Mouse (Mus musculus) neural tube, embryonic 13.5 days (tissue): ENCODE results near the gene Wnt11. TPM values are rescaled to one million over a fixed set of nuclear protein-coding genes. Genes with fewer than 3 reads are reported as not detected.

ENCODE experiments used
- ATAC-seq: fragments of 200-750 bp; cut with Nextera tagmentation; 2 replicates; pipeline ENCODE4 v1.8.0; 2017; ENCODE audit warnings: low read depth, mild to moderate bottlenecking, moderate TSS enrichment, moderate library complexity
- H3K27ac ChIP-seq: fragments of 300-500 bp; sonication (generic); replicated peaks from 2 replicates; pipeline ENCODE4 v1.5.1; 2015; ENCODE audit warnings: moderate library complexity, mild to moderate bottlenecking, inconsistent platforms
- H3K27me3 ChIP-seq: fragments of 300-500 bp; sonication (generic); 2 replicates; pipeline ENCODE4 v1.6.1; 2015; ENCODE audit warnings: mild to moderate bottlenecking, inconsistent platforms
- H3K36me3 ChIP-seq: fragments of 300-500 bp; sonication (generic); 2 replicates; pipeline ENCODE4 v1.6.1; 2015; ENCODE audit warnings: mild to moderate bottlenecking, inconsistent platforms
- H3K4me1 ChIP-seq: fragments of 300-500 bp; sonication (generic); replicated peaks from 2 replicates; pipeline ENCODE4 v1.6.1; 2015; ENCODE audit warnings: inconsistent platforms
- H3K4me2 ChIP-seq: fragments of 300-500 bp; sonication (generic); 2 replicates; pipeline ENCODE4 v1.6.1; 2015; ENCODE audit warnings: inconsistent platforms, mild to moderate bottlenecking, moderate library complexity
- H3K4me3 ChIP-seq: fragments of 300-500 bp; sonication (generic); 2 replicates; pipeline ENCODE4 v1.5.1; 2015; ENCODE audit warnings: mild to moderate bottlenecking, inconsistent platforms
- H3K9ac ChIP-seq: fragments of 300-500 bp; sonication (generic); 2 replicates; pipeline ENCODE4 v1.6.1; 2015; ENCODE audit warnings: moderate library complexity, mild to moderate bottlenecking, inconsistent platforms
- H3K9me3 ChIP-seq: fragments of 300-500 bp; sonication (generic); 2 replicates; pipeline ENCODE4 v1.6.1; 2016; ENCODE audit warnings: inconsistent platforms
- WGBS: fragments of 180-500 bp; shearing (Covaris S2); methylation state at CpG from one replicate; pipeline ENCODE4 v1.1.7; 2015; 5-methylcytosine and 5-hydroxymethylcytosine counted together
- polyA plus RNA-seq: library from polyadenylated mRNA; unstranded; fragments of >200 nt; fragmentation: Nextera tagmentation; extraction: Ambion mirVana; gene quantifications from 2 replicates; pipeline ENCODE4 v1.2.1, GENCODE M21; 2015

The Wnt11 gene
- polyA plus RNA-seq, 1 experiment from 2014 or later = 2.3 TPM

- Histone ChIP-seq H3K4me1 (peaks cover 16% of the 10 kb centered on the region), H3K27me3 (peaks cover 5% of the 10 kb centered on the region; the same call in 1 of the 2 replicates), H3K27ac (no peak overlapping the region), H3K4me2 (no peak overlapping the region), H3K9me3 (no peaks in the 10 kb centered on the region), H3K36me3 (no peaks in the 10 kb centered on the region), H3K9ac (no peak overlapping the region), H3K4me3 (no peak overlapping the region)
- no peak for ATAC-seq
- 88% methylated on average over 9 of the region's 9 CpGs for WGBS
Measured at GRCm38 (mm10) chr7:98803181-98803580, 31.7 kb upstream of the Wnt11 start.

GRCm38 (mm10) chr7:98804841-98805772 is 29.8 kb upstream of the Wnt11 start:
- Histone ChIP-seq H3K9me3 (no peaks in the 10 kb centered on the region), H3K4me2 (no peak overlapping the region), H3K4me3 (no peak overlapping the region), H3K36me3 (no peaks in the 10 kb centered on the region), H3K9ac (no peak overlapping the region), H3K27me3 (peaks cover 5% of the 10 kb centered on the region; the same call in 1 of the 2 replicates), H3K27ac (no peak overlapping the region), H3K4me1 (peaks cover 15% of the 10 kb centered on the region)
- ATAC-seq = no peak
- WGBS = 53% methylated on average over 12 of the region's 12 CpGs

GRCm38 (mm10) chr7:98806961-98807360 is 28.0 kb upstream of the Wnt11 start:
- H3K27me3 ChIP-seq = peaks cover 5% of the 10 kb centered on the region; the same call in 1 of the 2 replicates
- no peak overlapping the region for H3K27ac ChIP-seq
- no peaks in the 10 kb centered on the region for H3K9me3 ChIP-seq
- ATAC-seq = no peak
- no peak overlapping the region for H3K9ac ChIP-seq
- H3K36me3 ChIP-seq = no peaks in the 10 kb centered on the region
- no peak overlapping the region for H3K4me2 ChIP-seq
- no peak overlapping the region for H3K4me3 ChIP-seq
- peaks cover 10% of the 10 kb centered on the region for H3K4me1 ChIP-seq
- 86% methylated on average over 3 of the region's 3 CpGs for WGBS

DNA sequence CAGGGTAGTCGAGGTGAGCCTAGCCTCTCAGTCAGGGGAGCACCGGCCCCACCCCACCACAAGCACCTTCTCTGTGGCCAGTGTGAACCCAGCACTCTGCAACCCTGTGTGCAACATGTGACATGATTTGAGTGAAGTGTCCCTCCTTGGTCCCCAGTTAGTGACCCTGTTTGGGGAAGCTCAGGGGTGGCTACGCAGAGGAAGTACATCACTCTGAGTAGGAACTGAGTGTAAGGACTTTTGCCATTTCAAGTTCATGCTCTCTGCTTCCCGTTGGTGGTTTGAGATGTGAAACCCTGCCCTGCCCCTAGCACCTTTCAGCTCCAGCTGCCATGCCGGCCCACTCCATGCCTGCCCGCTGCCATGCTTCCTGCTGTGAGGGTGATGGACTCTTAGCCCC is 25.5 kb upstream of the Wnt11 start:
- no peak overlapping the region for H3K27ac ChIP-seq
- 85% methylated on average over 6 of the region's 6 CpGs for WGBS
- peaks cover 13% of the 10 kb centered on the region for H3K4me1 ChIP-seq

GRCm38 (mm10) chr7:98810619-98811018 is 24.3 kb upstream of the Wnt11 start:
- H3K4me3 ChIP-seq = no peak overlapping the region
- WGBS = 96% methylated on average over 2 of the region's 2 CpGs
- ATAC-seq = no peak
- no peaks in the 10 kb centered on the region for H3K36me3 ChIP-seq
- H3K4me2 ChIP-seq = no peak overlapping the region
- H3K4me1 ChIP-seq = peaks cover 9% of the 10 kb centered on the region
- H3K27me3 ChIP-seq = peaks cover 15% of the 10 kb centered on the region
- no peaks in the 10 kb centered on the region for H3K9me3 ChIP-seq
- H3K27ac ChIP-seq = no peak overlapping the region
- no peak overlapping the region for H3K9ac ChIP-seq

More for the DNA sequence above, 25.5 kb upstream of the Wnt11 start:
- Histone ChIP-seq H3K27me3 (peaks cover 15% of the 10 kb centered on the region), H3K9me3 (no peaks in the 10 kb centered on the region), H3K4me3 (no peak overlapping the region), H3K9ac (no peak overlapping the region), H3K36me3 (no peaks in the 10 kb centered on the region), H3K4me2 (no peak overlapping the region)
- no peak for ATAC-seq

- no peak for ATAC-seq
- no peak overlapping the region for H3K27ac ChIP-seq
- no peak overlapping the region for H3K4me2 ChIP-seq
- peaks cover 14% of the 10 kb centered on the region; the same call in 1 of the 2 replicates for H3K27me3 ChIP-seq
- WGBS = 86% methylated on average over 1 of the region's 1 CpGs
- H3K9ac ChIP-seq = no peak overlapping the region
- H3K36me3 ChIP-seq = no peaks in the 10 kb centered on the region
- no peak overlapping the region for H3K4me3 ChIP-seq
- no peaks in the 10 kb centered on the region for H3K9me3 ChIP-seq
- peaks cover 19% of the 10 kb centered on the region for H3K4me1 ChIP-seq
Measured at GRCm38 (mm10) chr7:98820501-98820900, 14.4 kb upstream of the Wnt11 start.

DNA sequence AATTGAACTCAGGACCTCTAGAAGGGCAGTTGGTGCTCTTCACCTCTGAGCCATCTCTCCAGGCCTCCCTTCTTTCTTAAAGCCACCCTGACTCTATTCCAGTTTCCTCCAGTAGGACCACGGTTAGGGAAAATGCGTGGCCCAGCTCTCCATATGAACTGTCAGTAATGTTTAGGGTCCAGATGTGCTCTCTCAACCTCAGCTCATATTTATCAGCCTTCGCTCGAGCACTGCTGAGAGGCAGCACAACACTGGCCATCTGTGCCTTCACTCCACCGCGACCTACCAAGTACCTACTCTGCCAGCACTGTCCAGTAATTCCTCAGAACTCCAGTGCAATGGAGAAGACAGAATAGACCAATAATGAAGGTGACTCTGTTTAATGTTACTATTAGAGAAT is 12.0 kb upstream of the Wnt11 start:
- Histone ChIP-seq H3K4me3 (no peak overlapping the region), H3K27me3 (peaks cover 12% of the 10 kb centered on the region; the same call in 1 of the 2 replicates), H3K9me3 (no peaks in the 10 kb centered on the region), H3K27ac (no peak overlapping the region), H3K36me3 (no peaks in the 10 kb centered on the region), H3K4me1 (peaks cover 6% of the 10 kb centered on the region; the same call in 1 of the 2 replicates), H3K4me2 (no peak overlapping the region), H3K9ac (no peak overlapping the region)
- ATAC-seq = no peak
- WGBS = 82% methylated on average over 6 of the region's 6 CpGs

GRCm38 (mm10) chr7:98823896-98824822 is 10.8 kb upstream of the Wnt11 start:
- Histone ChIP-seq H3K4me1 (peaks cover 5% of the 10 kb centered on the region; the same call in 1 of the 2 replicates), H3K27ac (no peak overlapping the region), H3K9ac (no peak overlapping the region), H3K27me3 (peaks cover 13% of the 10 kb centered on the region; the same call in 1 of the 2 replicates), H3K9me3 (no peaks in the 10 kb centered on the region), H3K36me3 (no peaks in the 10 kb centered on the region), H3K4me2 (no peak overlapping the region), H3K4me3 (no peak overlapping the region)
- no peak for ATAC-seq
- WGBS = 64% methylated on average over 15 of the region's 15 CpGs

- Histone ChIP-seq H3K4me2 (no peak overlapping the region), H3K27ac (no peak overlapping the region), H3K36me3 (no peaks in the 10 kb centered on the region), H3K4me1 (0 out of 2 replicates have a peak, but pooled peaks cover 5% of the 10 kb centered on the region), H3K4me3 (no peak overlapping the region), H3K9ac (no peak overlapping the region), H3K27me3 (peaks cover 36% of the 10 kb centered on the region), H3K9me3 (no peaks in the 10 kb centered on the region)
- WGBS = 61% methylated on average over 3 of the region's 3 CpGs
- no peak for ATAC-seq
Measured at GRCm38 (mm10) chr7:98828052-98828451, 6.9 kb upstream of the Wnt11 start.

DNA sequence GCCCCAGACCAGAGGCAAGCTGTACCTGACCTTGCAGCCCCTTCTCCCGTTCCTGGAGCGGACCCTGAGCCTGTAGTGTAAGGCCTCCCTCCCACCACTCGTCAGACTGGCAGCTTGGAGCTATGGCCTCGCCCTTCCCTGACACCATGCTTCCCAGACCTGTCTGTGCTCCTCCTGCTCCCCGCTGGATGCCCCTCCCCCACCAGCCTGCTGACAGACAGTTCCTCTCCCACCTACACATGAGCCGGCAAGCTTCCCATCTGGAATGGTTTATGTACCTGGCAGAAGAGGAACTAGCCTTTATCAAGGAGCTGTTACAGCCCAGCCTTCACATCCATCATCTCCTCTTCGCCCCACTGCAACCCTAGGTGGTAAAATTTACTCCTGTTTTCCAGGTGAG is 6.0 kb upstream of the Wnt11 start:
- H3K27me3 ChIP-seq = peaks cover 43% of the 10 kb centered on the region
- ATAC-seq = no peak
- H3K4me3 ChIP-seq = no peak overlapping the region
- H3K9ac ChIP-seq = no peak overlapping the region
- H3K4me1 ChIP-seq = 0 out of 2 replicates have a peak, but pooled peaks cover 5% of the 10 kb centered on the region
- H3K4me2 ChIP-seq = no peak overlapping the region
- H3K36me3 ChIP-seq = no peaks in the 10 kb centered on the region
- WGBS = 38% methylated on average over 7 of the region's 7 CpGs
- no peak overlapping the region for H3K27ac ChIP-seq
- H3K9me3 ChIP-seq = no peaks in the 10 kb centered on the region

- WGBS = 76% methylated on average over 6 of the region's 6 CpGs
- Histone ChIP-seq H3K4me2 (no peak overlapping the region), H3K36me3 (no peaks in the 10 kb centered on the region), H3K9ac (no peak overlapping the region), H3K4me1 (peaks cover 26% of the 10 kb centered on the region), H3K27me3 (peaks cover 67% of the 10 kb centered on the region), H3K4me3 (no peak overlapping the region), H3K27ac (no peak overlapping the region), H3K9me3 (no peaks in the 10 kb centered on the region)
- ATAC-seq = no peak
Measured at GRCm38 (mm10) chr7:98831290-98831689, 3.6 kb upstream of the Wnt11 start.
